Mouse (Mus musculus): ENCODE measurements at regions not wholly inside any gene's neighbourhood (a gene's known extent, or its start where the extent isn't known, plus 50 kb on each side); places are given as distances from the start of the nearest gene placed in this dataset.

DNA sequence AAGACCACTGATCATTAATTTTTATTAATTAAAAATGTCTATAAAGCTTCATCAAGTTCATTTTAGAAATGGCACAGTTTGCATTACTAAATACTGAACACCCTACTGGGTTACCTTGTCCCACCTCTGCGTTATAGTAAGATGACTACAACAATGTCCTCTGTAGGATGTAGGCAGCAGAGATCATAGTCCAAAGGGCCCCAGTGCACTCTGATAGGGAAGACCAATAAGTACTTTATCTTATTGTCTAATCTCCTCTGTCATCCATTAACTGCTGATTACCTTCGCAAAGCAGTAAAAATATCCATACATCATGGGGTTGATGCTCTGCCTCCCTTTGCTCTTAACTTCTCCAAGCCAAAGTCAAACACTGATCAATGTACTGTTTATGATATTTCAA lies 662.1 kb downstream of the Psat1 start:
- intact Hi-C loops (cut with DNase I) = no loop called here
- DNase-seq = no peak

DNA sequence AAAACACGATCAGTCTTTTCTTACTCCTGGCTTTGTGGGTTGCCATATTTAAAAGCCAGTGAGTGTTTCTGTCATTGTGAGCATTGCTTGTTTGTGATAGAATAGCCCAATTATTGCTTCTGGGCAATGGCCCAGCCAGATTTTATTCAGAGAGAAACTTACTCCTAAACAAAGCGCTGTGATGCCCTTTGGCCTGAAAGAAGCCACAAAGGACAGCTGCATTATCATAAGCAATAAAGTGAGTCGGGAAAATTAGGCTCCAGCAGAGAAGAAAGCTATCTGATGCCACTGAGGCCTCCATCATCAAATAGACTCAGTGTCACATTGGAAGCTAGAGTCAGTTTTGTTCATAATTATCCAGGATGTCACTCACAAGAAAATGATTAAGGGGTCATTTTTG lies 644.9 kb upstream of the Tle4 start:
- DNase-seq = no peak
- intact Hi-C loops (cut with DNase I) = no loop called here

DNA sequence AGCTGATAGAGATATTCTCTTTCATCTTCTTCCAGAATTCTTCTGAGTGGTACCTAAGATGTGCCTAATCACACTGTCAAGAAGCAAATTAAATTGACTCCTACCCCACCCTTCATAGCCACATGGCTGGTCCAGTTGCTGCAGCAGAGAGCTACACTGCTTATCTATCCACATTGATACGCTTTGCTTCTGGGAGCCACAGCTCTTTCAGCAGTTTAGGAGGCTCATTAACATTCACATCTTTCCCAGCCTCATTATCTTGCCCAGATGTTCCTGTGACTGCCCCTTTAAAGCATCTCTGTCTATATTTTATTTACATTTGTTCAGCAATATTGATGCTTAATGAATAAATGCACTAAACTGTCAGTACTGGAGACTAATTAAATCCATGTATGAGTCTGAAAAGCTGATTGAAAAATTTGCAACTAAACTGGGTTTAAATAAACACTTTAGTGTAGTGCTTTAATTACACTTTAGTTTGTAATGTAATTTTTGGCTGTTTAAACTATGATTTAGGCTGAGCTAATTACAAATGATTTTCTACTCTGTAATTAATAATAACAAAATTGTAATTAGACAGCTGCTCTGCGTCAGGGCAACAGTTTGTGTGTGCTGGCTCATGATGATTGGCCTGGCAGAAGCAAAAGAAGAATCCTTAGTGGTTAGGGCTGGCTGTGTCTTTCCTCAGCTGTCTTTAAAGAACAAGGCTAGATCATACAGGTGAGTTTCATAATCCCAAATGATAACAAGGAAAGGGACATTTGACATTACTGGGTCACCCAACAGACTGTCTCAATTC lies 632.5 kb upstream of the Tle4 start:
- DNase-seq = no peak
- intact Hi-C loops (cut with DNase I) = no loop called here

DNA sequence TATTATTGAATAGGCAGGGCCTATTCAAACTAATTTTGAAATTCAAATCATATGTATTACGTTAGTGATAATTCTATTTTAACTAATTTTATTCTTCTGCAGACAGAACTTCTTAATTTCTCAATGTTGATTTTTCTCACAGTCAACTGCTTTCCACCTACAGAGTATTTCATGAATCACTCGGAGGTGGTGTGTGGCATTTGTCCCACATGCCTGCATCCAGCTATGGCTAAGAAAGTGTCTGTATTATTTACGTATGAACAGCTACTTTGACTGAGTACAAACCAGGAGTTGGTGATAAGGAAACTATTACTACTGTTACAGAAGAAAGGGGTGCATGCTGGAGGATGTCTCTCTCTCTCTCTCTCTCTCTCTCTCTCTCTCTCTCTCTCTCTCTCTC lies 619.5 kb upstream of the Tle4 start:
- DNase-seq = no peak
- intact Hi-C loops (cut with DNase I) = no loop called here

DNA sequence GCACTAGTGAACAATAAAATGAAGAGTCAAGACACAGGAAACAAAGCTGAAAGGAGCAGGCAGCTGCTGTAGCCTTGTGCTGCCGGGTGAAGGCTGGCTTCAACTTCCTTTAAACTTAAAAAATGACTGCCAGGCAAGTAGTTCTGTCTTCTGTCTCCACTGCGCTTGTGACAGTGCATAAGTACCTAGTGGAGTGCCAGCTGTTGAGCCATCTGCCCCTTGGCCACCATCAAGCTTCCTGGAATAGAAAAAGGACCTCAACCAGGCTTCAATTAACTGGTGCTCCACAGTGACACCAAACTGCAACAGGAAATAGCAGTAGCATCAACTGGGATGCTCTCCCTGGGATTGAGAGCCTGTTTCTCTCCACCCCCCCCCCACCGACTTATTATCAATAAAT lies 616.8 kb upstream of the Tle4 start:
- DNase-seq = no peak
- intact Hi-C loops (cut with DNase I) = no loop called here

DNA sequence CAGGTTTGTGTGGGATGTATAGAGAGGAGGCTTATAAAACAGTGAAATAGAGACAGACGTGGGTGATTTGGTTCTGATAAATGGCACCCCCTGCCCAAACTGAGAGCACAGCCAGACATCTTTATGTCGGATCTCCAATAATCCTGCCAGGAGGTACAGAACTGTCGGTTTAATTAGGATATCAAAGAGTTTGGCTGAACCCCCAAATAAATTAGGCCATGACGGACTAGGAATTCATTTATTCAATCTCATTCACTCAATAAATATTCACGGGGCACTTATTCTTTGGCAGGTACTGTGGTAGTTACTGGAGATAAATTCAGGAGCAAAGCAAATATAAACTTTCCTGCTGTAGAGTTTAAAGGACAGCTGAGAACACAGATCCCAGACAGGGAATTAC lies 615.0 kb upstream of the Tle4 start:
- no peak for DNase-seq
- intact Hi-C loops (cut with DNase I) = no loop called here

DNA sequence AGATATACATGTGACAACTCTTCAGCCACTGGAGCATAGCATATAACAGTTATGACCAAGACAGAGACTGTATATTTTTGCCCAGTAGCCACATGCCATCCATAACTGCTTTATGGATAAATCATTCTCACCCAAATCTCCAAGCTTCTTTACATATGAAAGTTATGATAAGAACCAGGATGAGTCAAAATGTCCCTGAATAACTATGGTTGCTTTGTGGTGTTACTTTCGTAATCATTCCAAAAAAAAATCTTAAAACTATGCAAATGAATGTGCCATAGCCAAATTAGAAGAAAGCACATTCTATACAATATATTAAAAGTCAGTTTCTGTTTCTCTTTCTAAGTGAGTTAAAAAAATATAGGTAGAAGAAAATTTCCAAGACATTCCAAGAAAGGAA lies 605.2 kb upstream of the Tle4 start:
- DNase-seq = no peak
- intact Hi-C loops (cut with DNase I) = no loop called here

DNA sequence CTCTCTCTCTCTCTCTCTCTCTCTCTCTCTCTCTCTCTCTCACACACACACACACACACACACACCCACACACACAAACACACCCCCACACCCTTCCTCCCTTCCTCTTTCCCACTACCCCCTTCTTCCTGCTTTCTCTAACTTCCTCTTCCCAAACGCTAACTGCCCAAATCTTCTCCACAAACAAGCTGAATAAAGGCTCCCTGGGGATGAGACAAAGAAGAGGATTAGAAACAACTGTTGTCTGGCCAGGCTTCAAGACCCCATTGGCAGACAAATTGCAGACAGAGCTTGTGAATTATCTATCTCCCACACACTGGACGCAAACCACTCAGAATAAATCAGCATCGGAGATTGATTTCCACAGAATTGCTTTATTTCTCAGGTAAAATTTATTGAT lies 603.4 kb upstream of the Tle4 start:
- no peak for DNase-seq
- intact Hi-C loops (cut with DNase I) = no loop called here

DNA sequence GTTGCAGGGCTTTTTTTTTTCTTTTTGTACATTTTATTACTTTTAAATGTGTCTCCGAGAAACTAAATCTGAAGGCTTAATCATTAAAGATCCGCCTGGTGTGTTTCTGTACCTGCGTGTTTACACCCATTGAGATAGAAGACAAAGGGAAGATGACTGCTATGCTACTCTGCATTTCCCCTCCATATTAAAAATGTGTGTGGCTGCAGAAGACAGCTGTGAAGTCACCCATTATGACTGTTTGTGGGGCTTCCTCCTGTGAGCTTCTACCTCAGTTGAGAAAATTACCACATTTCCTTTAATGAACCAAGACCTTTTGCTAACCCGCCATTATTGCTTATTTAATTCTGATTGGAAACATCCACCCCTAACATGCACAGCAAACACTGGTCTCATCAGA lies 602.9 kb upstream of the Tle4 start:
- intact Hi-C loops (cut with DNase I) = no loop called here
- no peak for DNase-seq

DNA sequence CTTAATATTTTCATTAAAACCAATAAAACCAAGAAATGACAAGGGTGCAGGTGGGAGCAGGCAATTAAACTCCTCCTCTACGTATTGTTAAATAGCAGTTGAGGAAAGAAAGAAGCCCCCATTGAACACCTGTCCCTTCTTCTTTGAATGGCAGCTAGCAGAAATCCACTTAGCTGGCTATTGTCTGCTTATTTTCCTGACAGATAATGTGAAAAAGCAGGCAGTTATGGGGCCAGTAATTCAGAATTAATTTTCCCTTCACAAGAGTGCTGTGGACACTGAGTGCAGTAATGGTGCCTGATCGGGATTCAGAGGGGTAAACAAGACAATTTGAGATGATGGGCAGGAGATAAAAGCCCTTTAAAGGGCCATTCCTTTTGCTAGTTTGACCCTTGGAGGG lies 602.5 kb upstream of the Tle4 start:
- no peak for DNase-seq
- intact Hi-C loops (cut with DNase I) = no loop called here

DNA sequence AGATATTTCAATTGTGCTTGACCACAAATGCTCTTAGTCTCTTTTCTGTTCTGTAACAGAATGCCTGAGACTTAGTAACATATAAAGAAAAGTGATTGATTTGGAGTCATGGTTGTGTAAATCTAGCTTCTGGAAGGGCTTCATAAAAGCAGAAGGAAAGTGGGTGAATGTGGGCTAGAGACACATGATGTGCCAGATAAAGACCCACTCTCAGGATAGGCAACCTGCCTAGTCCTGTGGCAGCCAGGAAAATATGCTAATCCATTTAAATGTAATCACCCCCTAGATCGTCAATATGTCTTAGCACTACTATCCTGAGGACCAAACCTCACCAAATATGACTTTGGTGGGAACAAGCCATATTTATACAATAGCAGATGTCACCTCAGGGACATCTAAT lies 601.8 kb upstream of the Tle4 start:
- intact Hi-C loops (cut with DNase I) = no loop called here
- DNase-seq = no peak

DNA sequence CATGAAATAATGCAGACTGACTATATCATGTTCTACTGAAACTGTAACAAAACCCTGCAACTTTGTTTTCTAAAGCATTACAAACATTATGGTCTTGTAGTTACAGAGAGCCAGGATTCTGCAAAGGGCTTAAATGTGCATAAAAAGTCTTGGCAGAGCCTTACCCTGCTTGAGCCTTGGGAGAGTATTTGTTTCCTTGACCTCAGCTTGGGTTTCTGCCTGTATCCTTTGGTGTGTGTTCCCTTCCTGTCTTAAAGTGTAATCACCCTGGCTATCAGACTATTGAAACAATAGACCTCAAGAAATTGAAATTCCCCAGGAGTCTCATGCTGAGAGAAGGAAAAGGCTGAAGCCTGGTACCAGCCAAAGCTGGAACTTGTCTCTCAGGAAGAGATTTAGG lies 577.4 kb upstream of the Tle4 start:
- DNase-seq = no peak
- intact Hi-C loops (cut with DNase I) = no loop called here

DNA sequence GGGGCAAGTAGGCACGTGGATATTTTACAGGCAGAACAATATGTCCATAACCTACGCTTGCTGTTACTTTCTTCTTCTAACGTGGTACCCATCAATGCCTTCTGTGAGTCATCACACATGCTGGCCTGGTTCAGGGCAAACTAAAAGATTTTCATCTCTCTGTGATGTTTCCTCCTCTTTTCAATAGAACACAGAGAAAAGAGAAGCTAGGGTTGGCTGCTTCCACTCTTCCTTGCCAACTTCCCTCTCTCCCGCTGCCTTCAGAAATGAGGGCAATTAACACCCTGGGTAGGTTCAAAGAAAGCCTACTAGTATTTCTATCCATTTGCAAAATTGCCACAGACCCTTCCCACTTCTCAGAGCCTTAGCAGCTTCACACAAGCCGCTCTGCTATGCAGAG lies 575.5 kb upstream of the Tle4 start:
- intact Hi-C loops (cut with DNase I) = no loop called here
- no peak for DNase-seq

DNA sequence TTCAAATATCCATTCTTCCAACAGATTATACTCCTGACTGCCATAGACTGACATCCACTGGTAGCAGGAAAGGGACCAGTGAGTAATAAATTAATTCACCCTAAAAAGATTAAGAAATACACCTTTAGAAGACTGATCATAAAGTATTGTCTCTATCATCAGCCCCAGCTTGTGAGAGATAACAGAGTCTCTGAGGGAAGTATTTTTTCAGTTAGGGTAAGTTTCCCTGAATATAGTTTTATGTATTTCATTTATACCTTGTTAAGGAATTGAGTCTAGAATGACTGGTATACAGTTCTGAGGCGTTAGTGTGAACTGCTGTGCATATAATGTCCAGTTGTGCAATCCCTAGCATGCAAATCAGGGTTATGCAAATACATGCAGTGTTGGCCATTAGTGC lies 569.3 kb upstream of the Tle4 start:
- DNase-seq = no peak
- intact Hi-C loops (cut with DNase I) = no loop called here

DNA sequence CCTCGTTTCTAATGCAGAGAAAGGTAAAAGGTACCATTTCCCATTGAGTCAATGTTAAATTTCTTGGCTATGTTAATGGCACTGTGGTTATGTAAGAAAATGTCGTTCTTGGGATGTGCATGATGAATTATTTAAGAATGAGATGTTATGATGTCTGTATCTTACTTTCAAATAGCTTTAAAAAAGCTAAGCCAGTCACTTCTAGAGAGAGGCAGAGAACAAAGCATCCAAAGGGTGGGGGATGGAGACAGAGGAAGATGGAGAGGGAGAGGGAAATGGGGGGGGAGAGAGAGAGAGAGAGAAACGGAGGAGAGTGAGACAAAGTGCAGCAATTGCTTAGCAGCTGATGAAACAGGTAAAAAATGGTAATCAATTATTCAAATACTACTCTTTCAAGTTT lies 562.8 kb upstream of the Tle4 start:
- intact Hi-C loops (cut with DNase I) = no loop called here

DNA sequence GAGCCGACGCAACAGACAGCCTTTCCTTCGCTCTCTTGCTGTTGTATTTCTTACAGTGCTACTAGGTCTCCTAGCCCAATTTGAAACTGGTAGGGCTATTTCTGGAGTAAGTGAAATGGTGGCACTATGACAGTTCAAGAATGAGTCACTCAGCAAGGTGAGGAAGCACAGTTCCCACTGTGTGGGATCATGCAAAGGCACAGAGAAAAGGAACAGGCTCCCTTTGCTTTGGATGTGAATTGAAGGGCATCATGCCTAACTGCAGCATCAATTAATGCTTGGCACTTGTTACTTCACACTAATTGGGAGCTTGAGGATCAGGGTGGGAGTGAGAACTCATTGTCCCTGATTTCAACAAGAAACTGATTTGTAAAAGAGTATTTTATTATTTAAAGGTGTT lies 560.8 kb upstream of the Tle4 start:
- intact Hi-C loops (cut with DNase I) = no loop called here
- DNase-seq = no peak

More for the DNA sequence above, 562.8 kb upstream of the Tle4 start:
- DNase-seq = no peak

DNA sequence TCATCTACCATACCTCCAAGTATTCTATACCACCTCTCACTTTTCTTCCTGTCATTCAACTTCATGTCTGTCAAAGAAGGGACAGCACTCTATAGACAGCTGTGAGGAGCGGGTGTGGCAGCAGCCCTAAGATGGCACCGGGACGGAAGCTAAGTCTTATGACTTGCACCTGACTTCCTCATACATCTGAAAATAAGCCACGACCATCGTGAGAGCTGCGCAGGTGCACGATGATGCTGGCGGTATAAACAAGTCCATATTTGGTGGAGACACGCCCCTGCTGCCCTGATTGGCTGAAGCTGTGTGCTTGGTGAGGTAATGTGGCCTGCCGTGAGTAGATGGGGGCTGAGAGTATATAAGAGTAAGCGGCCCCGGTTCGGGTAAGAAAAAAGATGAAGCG lies 560.3 kb upstream of the Tle4 start:
- intact Hi-C loops (cut with DNase I) = no loop called here
- no peak for DNase-seq

DNA sequence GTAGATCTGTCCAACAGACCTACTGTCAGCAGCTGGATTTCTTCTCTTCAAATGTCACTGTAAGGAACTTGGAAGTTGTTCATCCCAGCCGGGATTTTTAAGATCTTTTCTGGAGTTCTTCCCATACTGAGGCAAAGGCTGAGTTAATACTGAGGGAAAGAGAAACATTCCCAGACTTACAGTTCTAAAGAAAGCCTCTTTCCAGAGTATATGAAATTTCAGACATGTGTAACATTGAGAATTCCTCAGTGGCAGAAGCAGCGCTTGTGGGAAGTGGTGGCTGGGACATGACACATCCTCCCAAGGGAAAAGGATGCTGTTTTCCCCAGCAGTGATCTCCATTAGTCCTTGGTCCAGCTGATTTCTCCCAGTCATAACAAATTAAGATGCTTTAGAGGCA lies 556.8 kb upstream of the Tle4 start:
- intact Hi-C loops (cut with DNase I) = no loop called here
- no peak for DNase-seq

DNA sequence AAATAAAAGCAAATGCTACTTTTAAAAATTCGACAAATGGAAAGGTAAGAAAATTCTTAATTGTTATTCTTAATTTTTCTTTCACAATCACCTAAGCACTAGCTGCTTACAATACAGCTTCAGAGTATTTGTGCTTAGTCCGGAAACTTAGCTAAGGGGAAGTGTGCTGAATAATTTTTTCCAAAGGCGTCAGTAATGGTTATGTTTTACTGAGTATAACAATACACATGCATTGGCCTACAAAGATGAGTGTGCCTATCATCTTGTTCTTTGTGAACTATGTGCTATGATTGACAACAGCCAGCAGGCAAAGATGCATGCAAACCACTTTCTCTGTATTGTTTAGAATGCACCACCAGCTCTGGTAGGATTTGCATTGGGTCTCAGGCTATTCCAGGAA lies 548.5 kb upstream of the Tle4 start:
- intact Hi-C loops (cut with DNase I) = no loop called here
- no peak for DNase-seq

DNA sequence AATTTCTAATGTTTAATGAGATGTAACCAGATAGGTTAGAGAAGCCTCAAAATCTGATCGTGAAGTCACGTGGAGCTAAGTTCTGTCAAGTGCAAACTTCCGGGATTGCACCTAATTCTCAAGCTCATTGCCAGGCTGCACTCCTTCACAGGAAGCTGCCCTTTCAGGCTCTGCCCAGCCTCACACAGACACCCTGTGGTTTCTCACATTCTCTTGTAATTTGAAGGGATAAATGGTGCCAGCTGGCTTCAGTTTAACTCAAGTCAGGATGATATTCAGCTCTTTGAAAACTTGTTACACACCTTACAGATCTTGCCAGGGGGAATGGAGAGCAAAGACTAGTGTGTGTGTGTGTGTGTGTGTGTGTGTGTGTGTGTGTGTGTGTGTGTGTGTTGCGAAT lies 529.3 kb upstream of the Tle4 start:
- intact Hi-C loops (cut with DNase I) = no loop called here
- DNase-seq = no peak

DNA sequence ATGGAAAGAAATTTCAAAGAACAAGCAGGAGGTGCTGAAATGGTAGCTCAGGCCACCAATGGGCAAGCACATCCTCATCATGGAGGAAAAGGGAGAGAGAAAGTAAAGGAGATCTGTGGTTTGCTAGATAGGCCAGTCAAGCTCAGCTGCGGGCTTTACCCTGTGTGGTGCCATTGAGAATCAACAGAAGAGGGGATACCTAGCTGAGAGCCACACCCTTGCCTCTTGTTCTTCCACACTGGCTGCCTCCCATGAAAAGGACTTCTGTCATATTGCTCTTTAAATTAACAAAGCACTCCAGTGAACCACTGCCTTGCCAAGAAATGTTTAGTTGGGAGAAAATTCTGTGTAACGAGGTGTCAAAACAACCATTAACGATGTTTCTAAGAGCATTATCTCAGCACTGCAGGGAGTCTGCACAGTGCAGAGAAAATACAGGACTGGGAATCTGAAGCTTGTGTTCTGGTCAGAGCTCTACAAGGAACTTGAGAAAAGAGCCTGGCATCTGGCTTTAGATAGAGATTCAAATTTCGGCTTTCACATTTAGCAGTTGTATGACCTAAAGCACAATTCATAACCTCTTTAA lies 510.7 kb upstream of the Tle4 start:
- DNase-seq = no peak
- intact Hi-C loops (cut with DNase I) = no loop called here

DNA sequence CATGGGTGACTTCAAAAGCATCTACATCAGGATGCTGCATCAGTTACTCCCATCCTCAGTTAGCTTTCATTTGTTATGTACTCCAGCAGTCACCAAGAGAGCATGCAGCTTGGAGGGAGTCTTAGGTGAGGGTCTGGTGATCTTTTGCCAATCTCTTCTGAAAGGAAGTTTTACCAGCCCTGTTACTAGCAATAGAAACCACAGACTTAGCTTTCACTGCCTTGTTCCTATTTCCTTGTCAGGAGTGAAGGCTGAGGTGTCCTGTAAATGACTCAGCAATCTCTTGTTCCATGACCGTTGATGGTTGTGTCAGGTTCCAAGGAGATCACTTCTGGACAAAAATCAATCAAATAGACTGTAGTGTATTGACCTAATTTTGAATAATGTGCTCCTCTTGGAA lies 497.2 kb upstream of the Tle4 start:
- DNase-seq = no peak
- intact Hi-C loops (cut with DNase I) = no loop called here

DNA sequence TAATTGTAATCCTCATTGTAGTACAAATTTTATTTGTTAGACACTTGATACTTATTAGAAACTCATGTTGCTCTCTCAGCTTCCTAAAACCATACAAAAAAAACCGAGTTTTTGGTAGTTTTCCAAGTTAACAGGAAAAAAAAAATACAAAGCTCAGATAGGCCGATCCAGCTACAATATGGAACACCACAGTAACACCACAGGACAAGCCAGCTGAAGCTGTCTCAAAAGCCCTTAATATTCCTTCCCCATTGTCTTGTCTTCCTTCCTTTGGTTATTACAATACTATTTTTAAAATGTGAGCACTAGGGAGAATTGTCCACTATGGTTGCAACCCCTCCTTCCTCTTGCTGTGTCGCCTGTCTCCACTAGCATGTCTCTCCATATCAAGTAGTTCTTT lies 495.7 kb upstream of the Tle4 start:
- intact Hi-C loops (cut with DNase I) = no loop called here
- DNase-seq = no peak
